Mouse (Mus musculus) C3H10T1/2 (cell line): ENCODE results near the gene Acad9. TPM values are rescaled to one million over a fixed set of nuclear protein-coding genes. Genes with fewer than 3 reads are reported as not detected.

Experiments used
- polyA plus RNA-seq, 2 experiments: library from polyadenylated mRNA; unstranded; fragments of >200 nt; fragmentation: generic; extraction: Trizol; gene quantifications; one replicate each; pipeline ENCODE4 v1.2.1; 2012; ENCODE audit warnings: missing spikeins in 2 of 2

The Acad9 gene
- polyA plus RNA-seq = 10 to 100 TPM in 1 of 2 experiments, 1 to 10 TPM in 1; 3.9 to 20.2 TPM

GRCm38 (mm10) chr3:36065843-36066651 lies at the start of gene Acad9:
Gene Acad9, plus strand, starts transcription at chr3:36065979.

GRCm38 (mm10) chr3:36053447-36053846 lies 12.3 kb upstream of the Acad9 start, which contains the start of gene Ccdc144b:
Gene Ccdc144b, minus strand, starts transcription at chr3:36053547.

Other genes starting within 250 kb of the Acad9 start
- 1 to 10 TPM in 1 of 2 experiments, under 1 TPM in 1; 0.43 to 3.8 TPM for gene Dcun1d1, start 128.5 kb upstream of the Acad9 start, polyA plus RNA-seq
- 10 to 100 TPM in 1 of 2 experiments, 1 to 10 TPM in 1; 3.5 to 11.7 TPM for gene Mccc1, start 65.3 kb upstream of the Acad9 start, polyA plus RNA-seq
- gene Ccdc144b, start 12.4 kb upstream of the Acad9 start, polyA plus RNA-seq = not detected
- 1 to 10 TPM in 1 of 2 experiments, under 1 TPM in 1; 0.11 to 1.4 TPM for gene D3Ertd254e, start 85.0 kb downstream of the Acad9 start, polyA plus RNA-seq
- not detected for gene Qrfpr, start 156.3 kb downstream of the Acad9 start, polyA plus RNA-seq